Mouse (Mus musculus): Measurements from ENCODE around the gene Tgfb3. TPM values are rescaled to one million over a fixed set of nuclear protein-coding genes. Genes with fewer than 3 reads are reported as not detected.

The Tgfb3 gene
- total and polyA plus RNA-seq, 3 experiments: 0.42 to 0.96 TPM; not detected in 1

DNA sequence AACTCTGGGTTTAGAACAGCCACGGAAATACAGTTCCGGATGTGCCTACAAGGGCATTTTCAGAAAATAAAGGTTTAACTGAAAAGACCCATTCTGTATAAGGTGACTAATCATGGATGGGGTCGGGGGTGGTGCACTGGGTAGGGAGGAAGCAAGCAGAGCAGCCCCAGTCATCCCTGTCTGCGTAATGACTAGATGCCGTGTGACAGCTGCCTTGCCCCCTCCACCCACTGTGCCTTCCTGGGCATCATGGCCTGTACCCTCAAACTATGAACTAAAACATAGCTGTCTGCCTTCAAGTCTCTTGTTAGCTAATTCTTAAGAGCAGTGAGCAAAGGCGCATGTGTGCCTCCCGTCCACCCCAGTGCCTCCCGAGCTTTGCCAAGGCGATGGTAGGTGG is 27.2 kb upstream of the Tgfb3 start:
- H3K4me3 ChIP-seq (ENCODE audit: control insufficient read depth in 1 of 2, insufficient read depth in 1 of 2, low read depth in 2 of 2, low read length in 2 of 2): no peak overlapping the region
- TF ChIP-seq ZC3H11A (IDR thresholded peaks at IDR 0.05; ENCODE audit: low read depth, low read length) (no peak), POLR2AphosphoS5 (IDR thresholded peaks at IDR 0.05; ENCODE audit: borderline replicate concordance, low read depth, low read length) (no peak), GATA1 (IDR thresholded peaks at IDR 0.05; ENCODE audit: low read depth, low read length) (no peak), TBP (IDR thresholded peaks at IDR 0.05; ENCODE audit: low read depth, low read length) (no peak), ETS1 (IDR thresholded peaks at IDR 0.05; ENCODE audit: low read depth, low read length) (no peak), CHD1 (IDR thresholded peaks at IDR 0.05; ENCODE audit: low read depth, low read length) (no peak), MYB (IDR thresholded peaks at IDR 0.05; ENCODE audit: low read depth, low read length) (no peak), MAX (IDR thresholded peaks at IDR 0.05; ENCODE audit: low read length) (no peak), MAZ (IDR thresholded peaks at IDR 0.05; ENCODE audit: low read depth, low read length) (no peak), RCOR1 (IDR thresholded peaks at IDR 0.05; ENCODE audit: low read depth, low read length) (no peak), EP300 (IDR thresholded peaks at IDR 0.05; ENCODE audit: low read depth in 1 of 2, low read length in 2 of 2) (no peak), ZMIZ1 (IDR thresholded peaks at IDR 0.05; ENCODE audit: low read depth, low read length) (no peak), SIN3A (IDR thresholded peaks at IDR 0.05; ENCODE audit: low read length) (no peak), ZKSCAN1 (IDR thresholded peaks at IDR 0.05; ENCODE audit: low read depth, low read length) (no peak), SMC3 (IDR thresholded peaks at IDR 0.05; ENCODE audit: low read depth, low read length) (no peak), BHLHE40 (IDR thresholded peaks at IDR 0.05; ENCODE audit: borderline replicate concordance, low read depth, low read length) (no peak), MAFK (IDR thresholded peaks at IDR 0.05; ENCODE audit: borderline replicate concordance, low read depth, low read length) (no peak)
- no peaks in the 10 kb centered on the region for H3K4me1 ChIP-seq (ENCODE audit: control insufficient read depth in 1 of 2, insufficient read depth in 2 of 2, low read length in 2 of 2)
- no peaks in the 10 kb centered on the region for H3K27me3 ChIP-seq (ENCODE audit: control insufficient read depth in 1 of 2, insufficient read depth in 2 of 2, low read length in 2 of 2)
- no peak for DNase-seq (ENCODE audit: low read depth, low spot score)
- H3K9me3 ChIP-seq (replicated peaks; ENCODE audit: insufficient read depth, low read length): no peaks in the 10 kb centered on the region
- no peaks in the 10 kb centered on the region for H3K79me2 ChIP-seq (ENCODE audit: control insufficient read depth, insufficient read depth, low read length, poor library complexity)
- no peak overlapping the region for H3K9ac ChIP-seq (ENCODE audit: control insufficient read depth, low read depth, low read length, poor library complexity, severe bottlenecking)
- no peak overlapping the region for H3K27ac ChIP-seq (ENCODE audit: control insufficient read depth, low read depth, low read length)
- no peaks in the 10 kb centered on the region for H3K36me3 ChIP-seq (ENCODE audit: control insufficient read depth in 1 of 2, insufficient read depth in 2 of 2, low read length in 2 of 2)

- Histone ChIP-seq H3K36me3 (ENCODE audit: control insufficient read depth in 1 of 2, insufficient read depth in 2 of 2, low read length in 2 of 2) (no peaks in the 10 kb centered on the region), H3K27ac (ENCODE audit: control insufficient read depth, low read depth, low read length) (no peak overlapping the region), H3K79me2 (ENCODE audit: control insufficient read depth, insufficient read depth, low read length, poor library complexity) (no peaks in the 10 kb centered on the region), H3K4me3 (ENCODE audit: control insufficient read depth in 1 of 2, insufficient read depth in 1 of 2, low read depth in 2 of 2, low read length in 2 of 2) (no peak overlapping the region), H3K9me3 (replicated peaks; ENCODE audit: insufficient read depth, low read length) (no peaks in the 10 kb centered on the region), H3K4me1 (ENCODE audit: control insufficient read depth in 1 of 2, insufficient read depth in 2 of 2, low read length in 2 of 2) (no peaks in the 10 kb centered on the region), H3K9ac (ENCODE audit: control insufficient read depth, low read depth, low read length, poor library complexity, severe bottlenecking) (no peak overlapping the region), H3K27me3 (ENCODE audit: control insufficient read depth in 1 of 2, insufficient read depth in 2 of 2, low read length in 2 of 2) (no peaks in the 10 kb centered on the region)
- no peak for DNase-seq (ENCODE audit: low read depth, low spot score)
- no peak for TF ChIP-seq HCFC1 (IDR thresholded peaks at IDR 0.05; ENCODE audit: low read depth, low read length)
- no peak for TF ChIP-seq BHLHE40 (IDR thresholded peaks at IDR 0.05; ENCODE audit: borderline replicate concordance, low read depth, low read length)
- no peak for TF ChIP-seq MAFK (IDR thresholded peaks at IDR 0.05; ENCODE audit: borderline replicate concordance, low read depth, low read length)
- TF ChIP-seq CHD1 (IDR thresholded peaks at IDR 0.05; ENCODE audit: low read depth, low read length): no peak
- TF ChIP-seq TCF12 (IDR thresholded peaks at IDR 0.05; ENCODE audit: low read depth, low read length): no peak
- TF ChIP-seq TBP (IDR thresholded peaks at IDR 0.05; ENCODE audit: low read depth, low read length): no peak
- no peak for TF ChIP-seq USF2 (IDR thresholded peaks at IDR 0.05; ENCODE audit: borderline replicate concordance in 1 of 2, insufficient read depth in 1 of 2, low read depth in 1 of 2, low read length in 2 of 2)
- no peak for TF ChIP-seq POLR2AphosphoS2 (IDR thresholded peaks at IDR 0.05; ENCODE audit: low read length)
- no peak for TF ChIP-seq EP300 (IDR thresholded peaks at IDR 0.05; ENCODE audit: low read depth in 1 of 2, low read length in 2 of 2)
- TF ChIP-seq SMC3 (IDR thresholded peaks at IDR 0.05; ENCODE audit: low read depth, low read length): no peak
- no peak for TF ChIP-seq ZKSCAN1 (IDR thresholded peaks at IDR 0.05; ENCODE audit: low read depth, low read length)
- no peak for TF ChIP-seq NELFE (IDR thresholded peaks at IDR 0.05; ENCODE audit: low read depth, low read length)
- no peak for TF ChIP-seq POLR2A (IDR thresholded peaks at IDR 0.05; ENCODE audit: control insufficient read depth in 1 of 2, insufficient read depth in 1 of 2, low read depth in 1 of 2, low read length in 2 of 2, poor library complexity in 1 of 2)
- TF ChIP-seq SIN3A (IDR thresholded peaks at IDR 0.05; ENCODE audit: low read length): no peak
- TF ChIP-seq ZNF384 (IDR thresholded peaks at IDR 0.05; ENCODE audit: low read depth, low read length): no peak
- TF ChIP-seq CTCF (IDR thresholded peaks at IDR 0.05 in 2 of 3, conservative IDR thresholded peaks at IDR 0.05 in 1 of 3; ENCODE audit: control insufficient read depth in 1 of 3, insufficient read depth in 1 of 3, low read depth in 2 of 3, low read length in 3 of 3, poor library complexity in 1 of 3, severe bottlenecking in 1 of 3): no peak
- TF ChIP-seq ETS1 (IDR thresholded peaks at IDR 0.05; ENCODE audit: low read depth, low read length): no peak
- TF ChIP-seq E2F4 (IDR thresholded peaks at IDR 0.05; ENCODE audit: borderline replicate concordance, low read depth, low read length): no peak
Measured at GRCm38 (mm10) chr12:86105546-86105945, 26.7 kb upstream of the Tgfb3 start.

All from MEL (cell line).